Mouse (Mus musculus) thymus, adult 2 months (tissue): ENCODE measurements around the gene Ctsc.

ENCODE experiments used
- CTCF ChIP-seq: fragments of 200-500 bp; IDR thresholded peaks from 2 replicates; pipeline ENCODE4 v1.5.1; 2012; ENCODE audit warnings: mild to moderate bottlenecking, control low read depth, low read length, moderate library complexity, borderline replicate concordance; ENCODE audit not compliant: control insufficient read depth, poor library complexity, insufficient read depth; ENCODE audit errors: extremely low read depth
- POLR2A ChIP-seq: fragments of 200-500 bp; IDR thresholded peaks from 2 replicates; pipeline ENCODE4 v1.6.1; 2012; ENCODE audit warnings: mild to moderate bottlenecking, low read length, control low read depth, moderate library complexity; ENCODE audit not compliant: control insufficient read depth, poor library complexity, insufficient read depth; ENCODE audit errors: extremely low read depth

DNA sequence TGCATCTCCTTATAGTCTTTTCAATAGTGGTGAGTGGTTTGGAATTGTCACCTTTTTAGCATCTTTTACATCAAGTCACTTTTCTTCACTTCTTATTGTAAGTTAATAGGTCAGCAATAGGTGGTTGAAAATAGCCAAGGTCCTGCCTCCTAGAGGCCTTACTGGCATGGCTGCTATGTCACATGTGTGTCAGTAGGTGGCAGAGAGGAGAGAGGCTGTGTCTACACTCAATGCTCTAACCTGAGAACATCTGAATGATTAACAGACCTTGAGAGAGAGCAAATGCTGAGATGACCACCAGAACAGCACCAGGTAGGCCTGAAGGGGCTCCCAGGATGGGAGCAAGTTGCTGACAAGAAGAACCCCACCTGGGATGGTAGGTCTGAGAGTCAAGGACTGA lies 65.9 kb downstream of the Ctsc start:
- no peak for TF ChIP-seq CTCF
- no peak for TF ChIP-seq POLR2A
